Mouse (Mus musculus): ENCODE data around the gene 2210011C24Rik.
"Not testable (repeated sequence)": the region's sequence is repeated elsewhere in the genome, so short reads cannot be mapped to it uniquely, and the experiment has no call there.

The 2210011C24Rik gene

DNA sequence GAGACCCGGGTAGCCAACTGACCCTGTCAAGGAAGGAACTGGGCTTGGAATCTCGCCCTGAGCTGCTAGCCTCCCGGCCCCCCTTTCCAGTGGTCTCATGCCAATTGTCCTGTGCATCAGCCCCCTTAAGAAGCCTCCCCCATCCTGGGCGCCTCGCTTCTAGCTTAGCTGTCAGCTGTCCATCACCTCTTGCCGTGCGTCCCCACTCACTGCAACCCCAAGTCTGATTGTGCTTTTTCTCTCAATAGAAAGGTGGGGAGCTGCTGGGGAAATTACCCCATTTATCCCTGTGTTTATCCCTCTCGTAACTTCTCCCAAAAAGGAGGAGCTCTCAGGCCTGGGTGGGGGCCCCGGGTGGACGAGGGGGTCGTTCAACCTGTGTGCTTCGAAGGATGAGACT lies 16.0 kb downstream of the 2210011C24Rik start:
- no peak for DNase-seq (ENCODE audit: low spot score in 2 of 2)

DNA sequence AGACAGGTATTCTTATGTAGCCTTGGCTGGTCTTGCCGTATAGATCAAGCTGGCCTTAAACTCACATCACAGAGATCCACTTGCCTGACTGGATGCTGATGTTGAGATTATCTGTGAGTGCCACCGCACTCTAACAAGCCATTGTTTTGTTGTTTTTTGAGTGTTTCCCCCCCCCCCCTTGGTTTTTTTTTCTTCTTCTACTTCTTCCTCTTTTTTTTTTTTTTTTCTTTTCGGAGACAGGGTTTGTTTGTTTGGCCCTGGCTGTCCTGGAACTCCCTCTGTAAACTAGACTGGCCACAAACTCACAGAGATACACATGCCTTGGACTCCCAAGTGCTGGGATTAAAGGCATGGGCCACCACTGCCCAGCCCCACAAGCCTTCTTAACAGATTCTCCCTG lies 17.9 kb downstream of the 2210011C24Rik start:
- DNase-seq (ENCODE audit: low spot score in 2 of 2) = no peak

DNA sequence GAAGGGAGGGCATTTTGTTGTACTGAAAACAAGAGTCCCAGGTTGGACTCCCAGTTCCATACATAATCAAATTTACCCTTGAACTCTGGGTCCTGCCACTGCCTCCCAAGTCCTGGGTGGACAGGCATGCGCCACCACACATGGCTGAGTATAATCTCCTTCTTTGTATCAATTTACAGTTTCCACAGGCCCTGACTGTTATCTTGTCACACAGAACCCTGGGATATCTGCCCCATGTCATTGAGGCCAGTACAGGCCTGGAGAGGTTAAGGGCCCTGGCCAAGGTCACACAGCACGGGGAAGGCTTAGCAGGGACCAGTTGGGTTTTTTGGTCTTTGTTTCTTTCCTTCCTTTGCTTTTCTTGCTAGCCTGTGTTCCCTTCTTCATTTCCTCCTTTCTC lies 19.5 kb downstream of the 2210011C24Rik start:
- no peak for DNase-seq (ENCODE audit: low spot score in 2 of 2)

DNA sequence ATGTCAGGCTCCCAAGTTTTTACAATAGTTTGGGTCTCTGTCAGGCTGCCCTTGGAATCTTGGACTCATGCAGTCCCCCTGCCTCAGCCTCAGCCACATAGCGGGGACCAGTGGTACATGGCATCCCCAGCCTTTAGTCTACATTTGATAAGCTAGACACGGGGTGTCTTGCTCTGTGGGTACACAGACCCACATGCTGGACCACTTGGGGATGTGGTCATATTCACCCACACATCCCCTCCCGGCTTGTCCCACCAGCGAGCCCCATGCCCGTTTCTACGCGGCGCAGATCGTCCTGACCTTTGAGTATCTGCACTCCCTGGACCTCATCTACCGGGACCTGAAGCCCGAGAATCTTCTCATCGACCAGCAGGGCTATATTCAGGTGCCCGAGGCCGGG lies 21.8 kb downstream of the 2210011C24Rik start:
- no peak for DNase-seq (ENCODE audit: low spot score in 2 of 2)

DNA sequence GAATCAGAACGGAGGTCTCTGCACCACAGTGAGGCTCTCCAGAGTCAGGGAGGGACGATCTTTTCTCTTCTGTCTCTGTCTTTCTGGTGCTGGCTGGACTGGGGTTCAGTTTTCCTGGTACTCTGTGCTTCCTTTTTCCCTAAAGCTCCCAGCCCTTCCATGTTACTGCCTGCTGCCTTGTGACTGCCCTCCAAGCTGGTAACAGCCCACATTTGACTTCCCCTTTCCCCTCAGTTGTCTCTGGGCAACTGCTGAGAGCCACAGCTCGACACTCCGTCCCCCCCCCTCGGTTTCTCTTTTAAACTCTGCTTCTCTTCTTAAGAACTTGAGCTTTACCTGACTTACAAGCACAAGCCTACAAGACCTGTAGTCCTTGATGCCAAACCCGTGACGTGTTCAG lies 22.7 kb downstream of the 2210011C24Rik start:
- DNase-seq (ENCODE audit: low spot score in 2 of 2) = no peak

DNA sequence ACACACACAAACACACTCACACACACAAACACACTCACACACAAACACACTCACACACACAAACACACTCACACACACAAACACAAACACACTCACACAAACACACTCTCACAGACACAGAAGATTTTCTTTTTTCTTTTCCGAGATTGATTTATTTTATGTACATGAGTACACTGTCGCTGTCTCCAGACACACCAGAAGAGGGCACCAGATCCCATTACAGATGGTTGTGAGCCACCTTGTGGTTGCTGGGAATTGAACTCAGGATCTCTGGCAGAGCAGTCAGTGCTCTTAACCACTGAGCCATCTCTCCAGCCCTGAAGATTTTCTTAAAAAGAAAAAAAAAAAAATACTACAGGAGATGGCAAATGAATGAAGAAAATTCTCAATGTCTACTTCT lies 28.7 kb downstream of the 2210011C24Rik start:
- DNase-seq (ENCODE audit: low spot score in 2 of 2) = not testable (repeated sequence)

DNA sequence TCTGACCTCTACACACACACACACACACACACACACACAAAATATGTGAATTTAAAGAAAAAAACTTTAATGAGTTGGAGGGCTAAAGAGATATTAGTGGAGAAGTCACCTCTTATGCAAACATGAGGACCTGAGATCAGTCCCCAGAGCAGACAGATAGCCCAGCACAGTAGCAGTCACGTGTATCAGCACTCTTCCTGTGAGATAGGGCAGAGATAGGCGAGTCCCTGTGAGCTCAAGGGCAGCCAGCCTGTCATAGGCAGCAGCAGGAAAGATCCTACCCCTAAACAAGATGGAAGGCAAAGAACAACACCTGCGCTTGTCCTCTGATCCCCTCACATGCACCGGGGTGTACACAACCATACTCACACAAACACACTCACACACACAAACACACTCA lies 29.5 kb downstream of the 2210011C24Rik start:
- DNase-seq (ENCODE audit: low spot score in 2 of 2) = no peak

DNA sequence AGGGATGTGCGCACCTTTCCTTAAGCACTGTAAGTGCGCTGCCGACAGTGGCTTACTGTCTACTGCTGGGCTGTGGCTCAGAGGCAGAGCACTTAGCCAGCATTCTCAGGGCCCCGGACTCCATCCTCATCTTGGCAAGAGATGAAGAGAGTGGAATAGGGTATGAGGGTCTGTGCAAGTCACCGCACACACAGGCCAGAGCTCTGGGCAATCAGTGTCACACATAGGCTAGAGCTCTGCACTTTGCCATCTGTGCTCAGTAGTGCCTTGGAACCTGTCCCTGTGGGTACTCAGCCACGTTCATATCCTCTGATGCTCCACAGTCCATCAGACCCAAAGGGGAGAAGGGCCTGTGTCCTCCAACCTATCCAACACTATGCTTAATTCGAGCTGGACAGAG lies 30.4 kb downstream of the 2210011C24Rik start:
- DNase-seq (ENCODE audit: low spot score in 2 of 2) = no peak

DNA sequence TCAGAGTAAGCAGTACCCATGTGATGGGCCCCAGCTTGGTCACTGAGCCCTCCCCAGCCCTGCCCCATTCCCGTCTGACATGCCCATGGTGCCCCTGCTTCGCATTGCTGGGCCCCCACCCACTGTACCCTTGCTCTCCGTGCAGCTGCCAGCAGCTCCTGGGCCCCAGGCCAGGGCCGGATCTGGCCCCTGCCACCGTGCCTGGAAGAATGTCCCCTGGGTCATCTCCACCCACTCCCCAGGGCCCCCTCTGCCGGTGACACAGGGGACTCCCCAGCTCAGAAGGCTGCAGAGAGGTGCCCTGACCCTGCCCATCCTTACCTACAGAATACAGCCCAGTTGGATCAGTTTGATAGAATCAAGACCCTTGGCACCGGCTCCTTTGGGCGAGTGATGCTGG lies 31.1 kb downstream of the 2210011C24Rik start:
- no peak for DNase-seq (ENCODE audit: low spot score in 2 of 2)

DNA sequence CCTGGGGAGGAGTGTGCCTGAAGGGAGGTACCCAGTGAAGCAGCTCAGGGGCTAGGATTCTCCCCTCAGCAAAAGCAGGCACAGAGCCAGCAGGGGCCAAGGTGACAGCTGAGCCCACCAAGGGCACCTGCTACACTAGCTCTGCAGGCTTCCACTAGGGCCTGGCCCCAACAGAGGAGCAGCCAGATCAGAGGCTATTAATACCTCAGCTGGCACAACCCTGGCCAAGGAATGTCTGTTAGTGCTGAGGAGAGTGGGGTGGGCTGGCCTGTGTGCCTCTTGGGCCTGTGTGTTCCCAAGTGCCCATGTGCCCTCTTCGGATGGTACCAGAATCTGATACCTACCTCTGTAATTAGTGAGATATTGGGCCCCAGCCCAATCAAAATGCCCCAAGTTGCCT lies 31.7 kb downstream of the 2210011C24Rik start:
- no peak for DNase-seq (ENCODE audit: low spot score in 2 of 2)

DNA sequence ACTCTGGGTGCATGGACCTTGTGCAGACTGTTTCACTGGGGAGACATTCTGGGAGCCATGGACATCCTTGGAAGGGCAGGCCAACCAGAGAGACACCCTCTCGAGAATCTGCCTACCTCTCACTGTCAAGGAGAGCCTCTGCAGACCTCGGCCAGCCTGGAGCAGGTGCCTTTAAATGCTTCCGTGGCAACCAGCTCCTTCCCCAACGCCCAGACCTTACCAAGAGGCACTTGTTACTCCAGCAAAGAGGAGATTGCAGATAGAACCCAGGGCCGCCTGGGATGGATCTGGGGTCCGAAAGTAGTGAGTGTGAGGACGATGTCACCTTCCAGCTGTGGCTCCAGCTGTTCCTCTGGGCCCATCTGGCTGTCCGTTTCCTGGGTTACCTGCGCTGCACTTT lies 33.8 kb downstream of the 2210011C24Rik start:
- no peak for DNase-seq (ENCODE audit: low spot score in 2 of 2)

DNA sequence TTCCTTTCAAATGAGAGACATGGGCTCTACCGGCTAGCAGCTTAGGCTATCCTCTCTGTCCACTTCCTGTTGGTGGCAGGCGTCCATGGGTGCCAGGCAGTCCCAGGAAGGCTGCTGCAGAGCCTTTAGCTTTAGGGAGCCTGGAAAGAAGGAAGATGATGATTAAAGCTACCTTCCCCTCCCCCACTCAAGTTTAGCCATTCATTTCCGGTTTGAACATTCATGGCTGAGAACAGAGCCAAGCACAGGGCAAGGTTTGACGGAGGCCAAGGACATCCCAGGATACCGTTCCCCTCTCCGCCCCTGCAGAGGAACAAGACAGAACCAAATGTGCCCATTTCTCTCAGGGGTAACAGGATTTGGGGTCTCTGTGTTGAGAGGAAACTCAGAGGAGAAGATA lies 34.3 kb downstream of the 2210011C24Rik start:
- no peak for DNase-seq (ENCODE audit: low spot score in 2 of 2)

DNA sequence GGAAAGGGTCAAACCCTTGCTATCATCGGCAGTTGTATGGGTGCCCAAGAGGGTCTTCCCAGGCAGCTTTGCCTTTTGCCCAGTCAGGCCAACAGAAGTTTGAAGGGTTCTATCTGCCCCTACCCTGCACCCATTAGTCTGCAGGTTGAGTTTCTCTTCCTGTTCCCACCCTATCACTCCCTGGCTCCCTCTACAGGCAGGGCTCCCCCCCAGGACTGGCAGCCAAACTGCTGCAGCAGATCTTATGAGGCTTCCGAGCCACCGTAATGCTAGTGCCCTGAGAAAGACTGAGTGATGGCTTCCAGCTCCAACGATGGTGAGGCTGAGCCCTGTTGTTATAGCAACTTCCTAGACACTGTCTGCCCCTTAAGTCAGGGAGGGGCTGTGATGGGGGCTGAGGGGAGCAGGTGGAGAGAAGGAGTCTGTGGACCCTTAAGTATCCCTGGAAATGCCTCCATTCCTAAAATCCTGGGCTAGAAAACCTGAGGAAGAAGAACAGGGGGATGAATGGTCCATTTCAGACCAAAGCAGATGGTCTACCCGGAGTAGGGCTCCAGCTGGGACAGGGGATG lies 35.1 kb downstream of the 2210011C24Rik start:
- no peak for DNase-seq (ENCODE audit: low spot score in 2 of 2)

DNA sequence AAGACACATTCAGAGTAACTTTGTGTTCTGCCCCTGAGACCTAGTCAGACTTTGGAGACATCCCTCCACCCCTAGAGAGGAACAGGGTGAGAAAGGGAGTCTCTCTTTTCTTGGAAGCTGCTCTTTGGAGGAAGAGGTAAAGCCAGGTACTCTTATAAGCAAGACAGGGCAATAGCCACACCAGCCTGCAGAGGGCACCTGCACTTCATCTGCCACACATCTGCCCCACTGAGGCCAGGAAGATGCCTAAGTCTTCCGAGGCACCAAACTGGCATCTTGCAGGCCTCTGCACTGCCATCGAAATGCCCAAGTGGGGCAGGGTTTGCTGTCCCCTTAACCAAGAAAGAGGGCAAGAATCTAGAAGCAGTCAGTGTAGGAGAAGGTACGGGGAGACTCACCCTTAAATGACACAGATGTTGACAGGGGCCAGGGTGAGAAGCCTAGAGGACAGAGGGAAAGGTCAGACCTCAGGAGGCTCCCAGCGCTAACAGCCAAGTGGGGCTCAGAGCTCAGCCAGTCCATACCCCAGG lies 35.8 kb downstream of the 2210011C24Rik start:
- DNase-seq (ENCODE audit: low spot score in 2 of 2) = no peak

DNA sequence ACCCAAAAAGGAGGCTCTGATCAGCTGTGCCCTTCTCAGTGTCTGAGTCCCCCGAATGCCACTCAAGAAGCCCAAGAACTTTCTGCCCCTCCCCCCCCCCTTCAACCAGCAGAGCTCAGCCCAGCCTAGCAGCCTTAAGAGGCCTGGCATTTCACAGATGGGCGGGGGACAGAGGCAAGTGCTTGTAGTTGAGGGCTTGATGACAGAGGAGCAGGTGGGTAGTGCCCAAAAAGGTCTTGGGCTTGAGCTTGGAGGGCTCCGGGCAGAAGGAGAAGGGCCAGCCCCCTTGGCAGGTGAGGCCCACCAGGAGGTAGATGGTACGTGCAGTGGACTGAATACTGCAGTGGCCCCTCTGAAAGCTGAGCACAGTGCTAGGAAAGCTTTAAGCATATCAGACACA lies 37.5 kb downstream of the 2210011C24Rik start:
- no peak for DNase-seq (ENCODE audit: low spot score in 2 of 2)

DNA sequence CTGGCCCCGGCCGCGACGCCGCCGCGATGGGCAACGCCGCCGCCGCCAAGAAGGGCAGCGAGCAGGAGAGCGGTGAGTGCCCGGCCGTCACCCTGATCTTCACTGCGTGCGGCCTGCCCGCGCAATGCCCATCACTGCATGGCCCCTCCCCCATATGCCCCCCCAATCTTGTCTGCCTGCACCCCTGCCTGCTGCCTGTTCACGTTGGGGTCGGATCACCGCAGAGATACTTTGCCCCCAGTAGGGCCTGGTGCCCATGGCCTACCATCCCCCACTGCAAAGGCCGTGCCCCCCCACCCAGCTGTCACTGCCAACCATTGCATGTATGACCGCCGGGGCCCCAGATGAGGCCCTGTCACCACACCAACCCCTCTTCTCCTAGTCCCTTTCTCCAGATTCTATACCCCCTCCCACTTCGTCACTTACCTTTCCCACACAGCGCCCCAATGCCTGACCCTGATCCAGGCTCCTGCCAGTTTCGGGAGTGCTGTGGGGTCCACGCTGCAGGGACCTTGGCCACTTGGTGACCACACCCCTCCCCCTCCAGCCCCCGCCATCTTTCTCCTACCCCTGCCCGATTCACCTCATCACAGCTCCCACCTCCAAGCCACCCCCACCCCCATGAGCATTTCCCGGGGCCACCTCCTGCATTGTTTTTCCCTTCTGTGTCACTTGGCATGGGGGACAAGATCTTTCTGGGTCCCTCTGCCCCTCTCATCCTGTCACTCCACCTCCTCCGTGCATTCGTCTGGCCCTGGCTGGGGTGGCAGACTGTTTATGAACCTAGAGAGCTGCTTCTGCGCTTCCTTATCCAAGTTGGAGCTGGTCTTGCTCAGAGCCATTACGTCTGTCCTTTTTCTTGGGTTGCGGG lies 38.6 kb downstream of the 2210011C24Rik start:
- DNase-seq (ENCODE audit: low spot score in 2 of 2) = no peak

DNA sequence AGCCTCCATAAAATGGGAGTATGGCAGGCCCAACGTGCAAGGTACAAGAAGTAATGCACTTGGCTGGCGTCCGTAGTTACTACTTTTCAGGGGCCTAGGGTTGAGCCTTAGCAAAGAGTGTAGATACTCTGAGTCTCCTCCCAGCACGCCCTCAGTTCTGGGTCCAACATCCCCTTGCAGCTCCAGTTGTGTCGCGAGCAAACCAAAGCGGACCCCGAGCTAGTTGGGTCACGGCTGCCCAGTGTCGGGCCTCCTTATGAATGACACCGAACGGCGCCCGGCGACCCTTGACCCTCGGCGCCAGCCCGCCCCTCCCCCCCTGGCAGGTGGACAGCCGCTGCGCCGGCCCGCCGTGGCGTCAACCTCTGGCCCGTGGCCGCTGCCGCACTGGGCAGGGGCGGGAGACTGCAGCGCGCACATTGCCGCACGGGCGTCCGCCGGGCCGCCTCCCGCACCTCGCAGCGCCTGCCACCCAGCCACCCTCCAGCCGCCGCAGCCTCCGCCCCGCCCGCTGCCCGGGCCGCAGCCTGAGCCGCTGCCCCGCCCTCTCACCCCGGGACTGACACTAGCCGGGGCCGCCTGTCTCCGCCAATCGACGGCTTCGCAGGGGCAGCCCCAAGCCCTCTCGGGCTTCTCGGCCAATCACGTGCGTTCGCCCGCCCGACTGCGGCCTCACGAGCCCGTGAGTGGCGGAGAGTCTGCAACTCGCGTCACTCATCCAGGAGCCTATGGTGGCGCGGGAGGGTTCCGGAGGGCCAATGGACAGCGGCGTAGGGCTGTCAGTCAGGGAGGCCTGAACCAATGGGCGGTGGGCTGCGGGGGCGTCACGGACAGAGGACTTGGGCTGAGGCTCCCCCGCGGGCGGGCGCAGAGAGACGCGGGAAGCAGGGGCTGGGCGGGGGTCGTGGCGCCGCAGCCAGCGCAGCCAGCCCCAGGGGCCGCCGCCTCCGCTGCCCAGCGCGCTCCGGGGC lies 39.5 kb downstream of the 2210011C24Rik start, which contains the start of gene Prkaca:
Gene Prkaca (plus strand): TSS at position 844 of the 971 bp plus-strand sequence.
- peak; percentile 86 to 98 for DNase-seq (ENCODE audit: low spot score in 2 of 2)

DNA sequence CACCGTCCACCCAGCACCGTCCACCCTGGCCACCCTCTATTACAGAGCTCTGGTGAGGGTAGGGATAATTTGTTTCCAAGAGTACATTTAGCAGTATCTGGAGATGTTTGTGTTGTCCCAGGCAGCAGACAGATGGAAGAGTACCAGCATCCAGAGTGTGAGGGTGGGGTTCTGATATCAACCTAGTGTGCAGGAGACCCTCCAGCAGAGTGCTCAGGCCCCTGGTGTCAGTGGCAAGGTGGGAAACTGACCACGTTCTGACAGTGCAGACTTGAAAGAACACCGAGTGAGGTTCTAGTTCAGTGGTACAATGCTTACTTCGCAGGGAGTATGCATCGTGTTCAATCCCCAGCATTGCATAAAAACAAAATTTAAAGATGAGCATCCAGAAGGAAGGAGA lies 40.3 kb downstream of the 2210011C24Rik start:
- no peak for DNase-seq (ENCODE audit: low spot score in 2 of 2)

DNA sequence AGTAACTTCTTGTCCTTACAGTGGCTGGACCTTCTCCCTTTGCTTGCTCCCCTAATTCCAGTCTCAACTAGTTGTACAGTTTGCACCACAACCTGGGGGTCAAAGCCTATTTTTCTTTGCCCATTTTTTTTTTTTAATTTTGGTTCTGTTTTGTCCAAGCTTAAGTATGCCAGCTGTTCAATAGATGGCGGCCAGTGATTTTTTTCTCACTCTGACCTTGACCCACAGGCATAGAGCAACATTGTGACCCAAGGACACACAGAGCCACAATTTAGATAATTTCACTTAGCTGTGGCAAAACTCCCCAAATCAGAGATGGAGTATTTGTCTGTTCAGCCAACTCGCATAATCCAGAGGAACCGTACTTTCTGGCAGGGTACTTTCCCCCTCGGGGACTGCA lies 40.9 kb downstream of the 2210011C24Rik start:
- no peak for DNase-seq (ENCODE audit: low spot score in 2 of 2)

DNA sequence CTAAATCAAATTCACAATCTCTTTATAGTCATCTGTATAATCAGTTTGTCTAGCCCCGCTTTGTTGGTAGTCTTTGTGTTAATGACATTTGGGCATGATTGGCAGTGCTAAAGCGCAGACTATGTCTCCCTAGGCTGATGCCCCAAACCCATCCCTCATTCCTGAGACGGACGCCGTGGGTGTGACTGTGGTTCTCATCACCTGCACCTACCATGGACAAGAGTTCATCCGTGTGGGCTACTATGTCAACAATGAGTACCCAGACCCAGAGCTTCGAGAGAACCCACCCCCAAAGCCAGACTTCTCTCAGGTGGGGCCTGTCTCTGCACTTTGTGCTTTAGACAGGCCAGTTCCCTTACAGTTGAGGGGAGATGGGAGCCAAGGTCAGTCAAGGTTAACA lies 44.3 kb downstream of the 2210011C24Rik start:
- DNase-seq (ENCODE audit: low spot score in 2 of 2) = no peak

DNA sequence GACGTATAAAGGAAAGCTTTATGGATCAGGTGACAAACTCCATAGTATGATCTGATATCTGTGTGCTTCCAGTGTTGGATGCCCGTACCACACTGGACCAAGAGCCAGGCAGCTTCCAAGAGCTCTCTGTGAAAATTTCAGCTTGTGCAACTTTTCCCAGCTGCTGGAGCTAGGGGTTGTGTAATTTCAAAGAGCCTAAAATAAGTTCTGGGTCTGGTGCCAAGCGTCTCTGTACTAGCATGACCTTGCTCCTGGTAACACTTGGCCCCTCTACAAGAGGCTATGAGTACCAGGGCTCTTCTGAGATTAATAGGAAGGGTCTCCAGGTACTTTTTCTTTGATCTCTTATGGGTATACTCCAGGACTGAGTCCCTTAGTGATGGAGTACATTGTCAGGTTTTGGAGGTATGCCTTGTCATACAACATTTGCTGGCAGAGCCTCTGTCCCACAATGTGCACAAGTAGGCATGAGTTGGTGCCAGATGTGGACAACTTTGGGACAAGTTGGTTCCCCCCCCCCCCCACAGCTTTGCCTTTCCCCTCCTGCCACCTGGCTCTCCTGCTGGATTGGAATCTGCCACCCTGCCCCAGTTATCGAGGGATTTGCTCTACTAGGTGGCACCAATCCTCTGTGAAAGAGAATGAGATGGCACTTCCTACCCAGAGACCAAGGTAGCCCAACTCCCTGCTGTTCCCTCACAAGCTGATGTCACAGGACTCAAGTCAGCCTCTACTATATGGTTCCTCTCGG lies 47.8 kb downstream of the 2210011C24Rik start:
- DNase-seq (ENCODE audit: low spot score in 2 of 2) = no peak

All from urinary bladder, adult 18-20 months (tissue).